Mouse (Mus musculus) lung, embryonic 14.5 days (tissue): ENCODE measurements around the gene Vmn2r124. TPM values are rescaled to one million over a fixed set of nuclear protein-coding genes. Genes with fewer than 3 reads are reported as not detected.
"Not testable (repeated sequence)": the region's sequence is repeated elsewhere in the genome, so short reads cannot be mapped to it uniquely, and the experiment has no call there.

Experiments
- ATAC-seq: fragments of 200-750 bp; cut with Nextera tagmentation; 2 replicates; pipeline ENCODE4 v1.8.0; 2017; ENCODE audit warnings: mild to moderate bottlenecking, moderate TSS enrichment, moderate library complexity; ENCODE audit not compliant: insufficient read depth
- DNase-seq: peaks from one replicate; pipeline ENCODE4 v3.0.0-alpha.2; 2015
- H3K27ac ChIP-seq: fragments of 300-500 bp; sonication (generic); 2 replicates; pipeline ENCODE4 v1.5.1; 2014; ENCODE audit warnings: low read depth, mild to moderate bottlenecking, moderate library complexity
- H3K27me3 ChIP-seq: fragments of 300-500 bp; sonication (generic); 2 replicates; pipeline ENCODE4 v1.6.1; 2014; ENCODE audit warnings: low read length, control low read depth; ENCODE audit not compliant: insufficient read depth
- H3K36me3 ChIP-seq: fragments of 300-500 bp; sonication (generic); 2 replicates; pipeline ENCODE4 v1.6.1; 2014; ENCODE audit warnings: control low read depth; ENCODE audit not compliant: insufficient read depth
- H3K4me1 ChIP-seq: fragments of 300-500 bp; sonication (generic); 2 replicates; pipeline ENCODE4 v1.6.1; 2014; ENCODE audit warnings: antibody characterized with exemption, control low read depth; ENCODE audit not compliant: insufficient read depth
- H3K4me2 ChIP-seq: fragments of 300-500 bp; sonication (generic); 2 replicates; pipeline ENCODE4 v1.6.1; 2014; ENCODE audit warnings: mild to moderate bottlenecking
- H3K4me3 ChIP-seq: fragments of 300-500 bp; sonication (generic); 2 replicates; pipeline ENCODE4 v1.5.1; 2014; ENCODE audit warnings: low read depth, low read length
- H3K9ac ChIP-seq: fragments of 300-500 bp; sonication (generic); 2 replicates; pipeline ENCODE4 v1.6.1; 2014
- H3K9me3 ChIP-seq: fragments of 300-500 bp; sonication (generic); 2 replicates; pipeline ENCODE4 v1.6.1; 2016; ENCODE audit warnings: low read depth, low read length, control low read depth
- CTCF ChIP-seq: IDR thresholded peaks from 2 replicates; pipeline ENCODE4 v1.5.1; 2016; ENCODE audit warnings: antibody characterized with exemption, low read depth
- WGBS: fragments of 180-500 bp; shearing (Covaris S2); extraction: QIAGEN DNeasy Blood & Tissue Kit; methylation state at CpG from one replicate; pipeline ENCODE4 v1.1.7; 2014; 5-methylcytosine and 5-hydroxymethylcytosine counted together
- polyA plus RNA-seq: library from polyadenylated mRNA; unstranded; fragments of >200 nt; fragmentation: Nextera tagmentation; extraction: Ambion mirVana; gene quantifications from 2 replicates; pipeline ENCODE4 v1.2.1, GENCODE M21; 2014

The Vmn2r124 gene
- polyA plus RNA-seq, result not detected in 2 replicates

DNA sequence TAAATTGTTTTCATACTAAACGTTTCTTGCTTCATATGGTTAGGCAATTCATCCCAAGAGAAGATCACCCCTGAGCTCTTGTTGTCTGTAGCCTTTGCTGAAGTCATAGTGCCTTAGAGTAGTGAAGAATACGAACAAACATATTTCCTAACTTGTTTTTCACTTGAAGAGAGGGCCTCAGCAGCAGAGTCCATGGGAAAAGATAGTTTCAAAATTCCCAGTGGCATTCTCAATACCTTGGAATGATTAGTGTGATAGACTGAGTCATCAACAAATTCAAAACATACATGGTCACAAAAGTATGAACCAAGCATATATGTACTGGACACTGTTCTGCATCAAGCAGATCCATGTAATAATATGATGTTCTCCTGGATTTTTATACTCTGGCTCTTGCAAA lies at the start of gene Vmn2r124:
Gene Vmn2r124 (plus strand): TSS at position 301 of the 400 bp plus-strand sequence.
- 44% methylated on average over 2 of the region's 2 CpGs for WGBS
- Histone ChIP-seq H3K36me3 (no peaks in the 10 kb centered on the region), H3K4me3 (no peak within 1 kb of the TSS), H3K4me1 (no peaks in the 10 kb centered on the region), H3K9me3 (no peaks in the 10 kb centered on the region), H3K4me2 (no peak within 1 kb of the TSS), H3K27me3 (no peaks in the 10 kb centered on the region), H3K9ac (no peak within 1 kb of the TSS), H3K27ac (no peak within 1 kb of the TSS)
- no peak for TF ChIP-seq CTCF
- no peak for DNase-seq
- no peak for ATAC-seq

DNA sequence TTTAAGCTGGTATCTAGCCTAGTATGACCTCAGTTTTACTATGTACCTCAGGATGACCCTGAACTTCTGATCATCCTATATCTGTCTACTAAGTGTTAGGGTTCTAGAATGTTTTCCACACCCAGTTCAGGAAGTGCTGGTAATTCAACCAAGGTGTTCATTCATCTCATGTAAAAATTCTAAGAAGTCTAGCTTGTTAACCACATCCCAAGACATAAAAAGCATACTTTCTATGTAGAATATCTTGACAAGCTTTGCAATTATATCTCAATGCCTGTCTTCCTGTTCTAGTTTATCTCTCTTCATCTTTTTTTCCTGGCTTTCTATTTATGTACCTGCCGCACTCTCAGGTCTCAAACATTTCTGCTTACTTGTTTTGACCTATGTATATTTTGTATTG lies 44.5 kb upstream of the Vmn2r124 start:
- no peak for DNase-seq
- Histone ChIP-seq H3K4me3 (no peak overlapping the region), H3K9ac (no peak overlapping the region), H3K36me3 (no peaks in the 10 kb centered on the region), H3K4me2 (no peak overlapping the region), H3K27ac (no peak overlapping the region), H3K4me1 (no peaks in the 10 kb centered on the region), H3K27me3 (no peaks in the 10 kb centered on the region), H3K9me3 (no peaks in the 10 kb centered on the region)
- ATAC-seq, result no peak
- WGBS, result 88% methylated on average over 1 of the region's 1 CpGs
- no peak for TF ChIP-seq CTCF

DNA sequence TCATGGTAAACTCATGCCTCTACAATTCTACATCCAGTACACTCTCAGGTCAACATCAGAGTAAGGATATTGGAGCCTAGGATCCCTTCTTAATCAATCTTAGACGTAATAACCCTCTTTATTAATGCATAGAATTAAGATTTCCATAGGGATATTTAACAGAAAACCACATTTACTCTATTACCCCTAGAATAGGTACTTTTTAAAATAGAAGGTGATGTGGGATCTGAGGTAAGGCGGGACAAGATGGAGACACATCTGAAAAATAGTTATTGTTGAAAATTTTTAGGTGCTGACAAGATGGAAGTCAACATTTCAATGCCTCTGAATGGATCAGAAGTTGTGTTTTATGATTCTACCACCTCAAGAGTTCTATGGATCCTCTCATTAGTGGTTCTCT lies 27.8 kb upstream of the Vmn2r124 start, which contains the start of gene Fpr-rs4:
Gene Fpr-rs4 (plus strand): TSS at position 301 of the 400 bp plus-strand sequence.
- Histone ChIP-seq H3K27me3 (no peaks in the 10 kb centered on the region), H3K36me3 (no peaks in the 10 kb centered on the region), H3K4me2 (no peak within 1 kb of the TSS), H3K9me3 (no peaks in the 10 kb centered on the region), H3K9ac (no peak within 1 kb of the TSS), H3K4me3 (no peak within 1 kb of the TSS), H3K27ac (no peak within 1 kb of the TSS), H3K4me1 (no peaks in the 10 kb centered on the region)
- TF ChIP-seq CTCF, result no peak
- no peak for DNase-seq
- WGBS, result 40% methylated on average over 2 of the region's 2 CpGs
- ATAC-seq, result no peak

DNA sequence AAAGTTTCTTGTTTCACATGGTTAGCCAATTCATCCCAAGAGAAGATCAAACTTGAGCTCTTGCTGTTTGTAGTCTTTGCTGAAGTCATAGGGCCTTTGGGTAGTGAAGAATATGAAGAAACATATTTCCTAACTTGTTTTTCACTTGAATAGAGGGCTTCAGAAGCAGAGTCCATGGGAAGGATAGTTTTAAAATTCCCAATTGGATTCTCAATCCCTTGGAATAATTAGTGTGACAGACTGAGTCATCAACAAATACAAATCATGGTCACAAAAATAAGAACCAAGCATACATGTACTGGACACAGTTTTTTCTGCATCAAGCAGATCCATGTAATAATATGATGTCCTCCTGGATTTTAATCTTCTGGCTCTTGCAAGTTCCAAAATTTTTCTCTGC lies 35.5 kb downstream of the Vmn2r124 start, which contains the start of gene Vmn2r91:
Gene Vmn2r91 (plus strand): TSS at position 301 of the 400 bp plus-strand sequence.
- H3K4me2 ChIP-seq, DNase-seq, H3K27me3 ChIP-seq, H3K4me3 ChIP-seq, H3K9me3 ChIP-seq, H3K27ac ChIP-seq, H3K9ac ChIP-seq, ATAC-seq, H3K36me3 ChIP-seq, H3K4me1 ChIP-seq: not testable (repeated sequence)

DNA sequence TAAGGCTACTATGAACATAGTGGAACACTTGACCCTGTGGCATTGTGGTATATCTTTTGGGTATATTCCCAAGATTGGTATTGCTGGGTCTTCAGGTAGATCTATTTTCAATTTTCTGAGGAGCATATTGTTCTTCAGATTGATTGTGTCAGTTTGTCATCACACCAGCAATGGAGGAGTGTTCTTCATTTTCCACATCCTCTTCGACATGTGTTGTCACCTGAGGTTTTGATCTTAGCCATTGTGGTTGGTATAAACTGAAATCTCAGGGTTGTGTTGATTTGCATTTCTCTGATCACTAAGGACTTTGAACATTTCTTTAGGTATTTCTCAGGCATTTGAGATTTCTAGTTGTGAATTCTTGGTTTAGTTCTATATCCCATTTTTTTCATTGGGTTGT lies 46.4 kb downstream of the Vmn2r124 start:
- H3K9ac ChIP-seq, H3K36me3 ChIP-seq, ATAC-seq, DNase-seq, H3K9me3 ChIP-seq, H3K4me2 ChIP-seq, H3K27me3 ChIP-seq, H3K27ac ChIP-seq, H3K4me1 ChIP-seq, H3K4me3 ChIP-seq: not testable (repeated sequence)
- 53% methylated on average over 1 of the region's 1 CpGs for WGBS

DNA sequence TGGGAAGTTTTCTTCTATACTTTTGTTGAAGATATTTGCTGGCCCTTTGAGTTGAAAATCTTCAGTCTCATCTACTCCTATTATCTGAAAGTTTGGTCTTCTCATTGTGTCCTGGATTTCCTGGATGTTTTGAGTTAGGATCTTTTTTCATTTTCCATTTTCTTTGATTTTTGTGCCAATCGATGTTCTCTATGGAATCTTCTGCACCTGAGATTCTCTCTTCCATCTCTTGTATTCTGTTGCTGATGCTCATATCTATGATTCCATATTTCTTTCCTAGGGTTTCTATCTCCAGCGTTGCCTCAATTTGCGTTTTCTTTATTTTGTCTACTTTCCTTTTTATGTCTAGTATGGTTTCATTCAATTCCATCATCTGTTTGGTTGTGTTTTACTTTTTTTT lies 53.0 kb downstream of the Vmn2r124 start:
- not testable (repeated sequence) for H3K4me1 ChIP-seq, H3K27ac ChIP-seq, H3K27me3 ChIP-seq, H3K9me3 ChIP-seq, H3K4me2 ChIP-seq, ATAC-seq, H3K9ac ChIP-seq, H3K36me3 ChIP-seq, H3K4me3 ChIP-seq
- DNase-seq, result peak; percentile 1
- WGBS, result 84% methylated on average over 3 of the region's 3 CpGs

Other genes with a start within 250 kb of the Vmn2r124 start
- gene Spaca6, start 222.3 kb upstream of the Vmn2r124 start, polyA plus RNA-seq, result 33.2 and 38.9 TPM in 2 replicates
- gene Has1, start 194.2 kb upstream of the Vmn2r124 start, polyA plus RNA-seq, result 2.1 and 2.2 TPM in 2 replicates
- gene Fpr1, start 165.5 kb upstream of the Vmn2r124 start, polyA plus RNA-seq, result 0.13 and 0.46 TPM in 2 replicates
- 0.17 and 1.1 TPM in 2 replicates for gene Fpr2, start 161.6 kb upstream of the Vmn2r124 start, polyA plus RNA-seq
- not detected in 2 replicates for gene Fpr3, start 161.6 kb upstream of the Vmn2r124 start, polyA plus RNA-seq
- not detected in 2 replicates for gene Fpr-rs4, start 27.7 kb upstream of the Vmn2r124 start, polyA plus RNA-seq
- not detected in 2 replicates for gene Vmn2r91, start 35.6 kb downstream of the Vmn2r124 start, polyA plus RNA-seq
- not detected in 2 replicates for gene Vmn2r92, start 102.5 kb downstream of the Vmn2r124 start, polyA plus RNA-seq
- gene Vmn2r94, start 228.3 kb downstream of the Vmn2r124 start, polyA plus RNA-seq, result not detected in 2 replicates
- not detected in 2 replicates for gene Vmn2r93, start 248.7 kb downstream of the Vmn2r124 start, polyA plus RNA-seq